Mouse (Mus musculus): ENCODE data around the gene Ppt2.

GRCm38 (mm10) chr17:34576577-34576976 lies 51.7 kb downstream of the Ppt2 start:
- TF ChIP-seq CTCF (IDR thresholded peaks at IDR 0.05; ENCODE audit: control insufficient read depth, insufficient read depth, insufficient read length), result no peak
- no peak for TF ChIP-seq MYOD1 (IDR thresholded peaks at IDR 0.05; ENCODE audit: control insufficient read depth, insufficient read length, low read depth)
- no peak for TF ChIP-seq MAX (IDR thresholded peaks at IDR 0.05)
- no peak for TF ChIP-seq USF1 (IDR thresholded peaks at IDR 0.05; ENCODE audit: low read depth)

Measured in C2C12 (cell line).